In the genomic region with DNA sequence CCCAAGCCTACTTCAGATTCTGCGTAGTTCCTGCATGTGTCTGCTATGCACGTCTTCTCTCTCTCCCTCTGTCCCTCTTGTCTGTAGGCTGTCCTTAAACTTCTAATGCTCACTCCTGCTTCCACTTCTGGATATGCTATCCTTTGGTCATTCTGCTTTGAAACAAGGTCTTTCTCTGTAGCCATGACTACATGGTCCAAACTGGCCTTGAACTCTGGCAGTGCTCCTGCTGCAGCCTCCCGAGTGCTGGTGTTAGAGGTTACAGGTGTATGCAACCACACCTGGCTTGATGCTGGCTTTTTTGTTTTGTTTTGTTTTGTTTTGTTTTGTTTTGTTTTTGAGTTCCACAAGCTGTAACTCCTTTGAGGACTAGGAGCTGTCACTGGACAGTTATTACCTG, we compare ENCODE assay signal across 27 mouse cellular contexts. TPM values are rescaled to one million over a fixed set of nuclear protein-coding genes. Genes with fewer than 3 reads are reported as not detected.
DNase-seq lines count a peak whose midpoint lies in the region; ATAC-seq and TF ChIP-seq lines count a peak whose summit lies in the region.
"Had no signal": no experiment of that assay in that cellular context is flagged by ENCODE, and none has a peak within 500 bp of the region (broad histone marks: within the 10 kb centered on the region; RNA-seq: fewer than 3 reads in every experiment).

No protein-coding gene starts in this region.

- H3K4me2 ChIP-seq in hindbrain, postnatal 0 days (ENCODE audit: low read depth, low read length), result no peak overlapping the region
- H3K4me2 ChIP-seq: heart, embryonic 13.5 days; hindbrain, embryonic 12.5 days; lung, embryonic 15.5 days; midbrain, embryonic 15.5 days; stomach, embryonic 15.5 days had no signal

- DNase-seq in adrenal gland, adult 2 months, result peak; percentile 41
- no peak for DNase-seq in adrenal gland, postnatal 36 days
- DNase-seq in hindbrain, embryonic 10.5 days (ENCODE audit: low spot score), result no peak
- no peak for DNase-seq in hindbrain, postnatal 0 days (ENCODE audit: low spot score)
- DNase-seq in embryonic facial prominence, embryonic 10.5 days (ENCODE audit: low spot score), result no peak
- DNase-seq in limb, embryonic 10.5 days (ENCODE audit: low spot score), result no peak
- DNase-seq in left cerebral cortex, adult 8-10 months (ENCODE audit: low spot score in 2 of 2), result no peak
- no peak for DNase-seq in Muller cell, postnatal 12 days (ENCODE audit: inconsistent ontology term)
- DNase-seq: cerebellum, adult 11 months; cerebellum, postnatal 10 days; gastrocnemius, postnatal 14 days; heart, postnatal 14 days; lung, postnatal 36 days; right cerebral cortex, postnatal 25 days; thymus, postnatal 25 days had no signal

- WGBS in hindbrain, embryonic 10.5 days, result 86% methylated on average over 3 of the region's 3 CpGs
- WGBS in hindbrain, postnatal 0 days, result 89% methylated on average over 3 of the region's 3 CpGs
- 82% methylated on average over 3 of the region's 3 CpGs for WGBS in embryonic facial prominence, embryonic 10.5 days
- WGBS in limb, embryonic 10.5 days, result 90% methylated on average over 3 of the region's 3 CpGs

- no peak for ATAC-seq in hindbrain, postnatal 0 days
- ATAC-seq: forebrain, embryonic 14.5 days; midbrain, embryonic 15.5 days had no signal

- no peak for TF ChIP-seq CTCF in hindbrain, postnatal 0 days (IDR thresholded peaks at IDR 0.05; ENCODE audit: low read depth)

- peaks cover 60% of the 10 kb centered on the region for H3K27me3 ChIP-seq in hindbrain, embryonic 10.5 days (ENCODE audit: insufficient read depth, poor library complexity, severe bottlenecking)
- no peaks in the 10 kb centered on the region for H3K27me3 ChIP-seq in hindbrain, postnatal 0 days (ENCODE audit: insufficient read depth, low read length)
- peaks cover 8% of the 10 kb centered on the region; the same call in 1 of the 2 replicates for H3K27me3 ChIP-seq in embryonic facial prominence, embryonic 10.5 days (replicated peaks; ENCODE audit: low read depth, poor library complexity, severe bottlenecking)
- H3K27me3 ChIP-seq in limb, embryonic 10.5 days (ENCODE audit: low read depth, poor library complexity, severe bottlenecking), result no peaks in the 10 kb centered on the region
- H3K27me3 ChIP-seq: heart, embryonic 13.5 days; lung, embryonic 15.5 days; neural tube, embryonic 12.5 days; stomach, embryonic 15.5 days had no signal

- peak overlapping the region; percentile 5; the same call in 1 of the 2 replicates for H3K27ac ChIP-seq in hindbrain, embryonic 10.5 days
- H3K27ac ChIP-seq in hindbrain, postnatal 0 days, result no peak overlapping the region
- H3K27ac ChIP-seq in embryonic facial prominence, embryonic 10.5 days (replicated peaks), result peak overlapping the region; percentile 53; the same call in 1 of the 2 replicates
- H3K27ac ChIP-seq in limb, embryonic 10.5 days, result peak overlapping the region; percentile 95; the same call in 1 of the 2 replicates
- H3K27ac ChIP-seq: hindbrain, embryonic 12.5 days; left cerebral cortex, adult 2 months; liver, embryonic 14.5 days; midbrain, embryonic 15.5 days; neural tube, embryonic 12.5 days had no signal

- H3K9me3 ChIP-seq in hindbrain, embryonic 10.5 days, result no peaks in the 10 kb centered on the region
- H3K9me3 ChIP-seq in hindbrain, postnatal 0 days (ENCODE audit: low read length), result no peaks in the 10 kb centered on the region
- H3K9me3 ChIP-seq in embryonic facial prominence, embryonic 10.5 days, result no peaks in the 10 kb centered on the region
- no peaks in the 10 kb centered on the region for H3K9me3 ChIP-seq in limb, embryonic 10.5 days (replicated peaks)
- H3K9me3 ChIP-seq: heart, embryonic 13.5 days; hindbrain, embryonic 12.5 days; lung, embryonic 15.5 days; midbrain, embryonic 15.5 days; neural tube, embryonic 12.5 days; stomach, embryonic 15.5 days had no signal

- H3K4me1 ChIP-seq in hindbrain, embryonic 10.5 days (replicated peaks), result peaks cover 93% of the 10 kb centered on the region
- H3K4me1 ChIP-seq in hindbrain, postnatal 0 days (ENCODE audit: insufficient read depth, low read length), result peaks cover 42% of the 10 kb centered on the region
- peaks cover 99% of the 10 kb centered on the region for H3K4me1 ChIP-seq in embryonic facial prominence, embryonic 10.5 days
- peaks cover 98% of the 10 kb centered on the region for H3K4me1 ChIP-seq in limb, embryonic 10.5 days

- H3K36me3 ChIP-seq in hindbrain, embryonic 10.5 days, result no peaks in the 10 kb centered on the region
- no peaks in the 10 kb centered on the region for H3K36me3 ChIP-seq in hindbrain, postnatal 0 days (ENCODE audit: insufficient read depth, low read length)
- peaks cover 8% of the 10 kb centered on the region for H3K36me3 ChIP-seq in embryonic facial prominence, embryonic 10.5 days (replicated peaks)
- peaks cover 9% of the 10 kb centered on the region for H3K36me3 ChIP-seq in limb, embryonic 10.5 days
- H3K36me3 ChIP-seq: hindbrain, embryonic 12.5 days; lung, embryonic 15.5 days; midbrain, embryonic 15.5 days; neural tube, embryonic 12.5 days; stomach, embryonic 15.5 days had no signal

- no peak overlapping the region for H3K4me3 ChIP-seq in hindbrain, embryonic 10.5 days
- no peak overlapping the region for H3K4me3 ChIP-seq in hindbrain, postnatal 0 days (ENCODE audit: low read length)
- H3K4me3 ChIP-seq in embryonic facial prominence, embryonic 10.5 days, result no peak overlapping the region
- H3K4me3 ChIP-seq in limb, embryonic 10.5 days, result no peak overlapping the region
- H3K4me3 ChIP-seq: heart, embryonic 13.5 days; hindbrain, embryonic 12.5 days; left cerebral cortex, adult 2 months; lung, embryonic 15.5 days; megakaryocyte, embryonic 14.5 days; midbrain, embryonic 15.5 days; neural tube, embryonic 12.5 days; stomach, embryonic 15.5 days had no signal

- H3K9ac ChIP-seq in hindbrain, postnatal 0 days (replicated peaks; ENCODE audit: low read length), result no peak overlapping the region
- H3K9ac ChIP-seq: heart, embryonic 13.5 days; hindbrain, embryonic 12.5 days; liver, embryonic 14.5 days; lung, embryonic 15.5 days; midbrain, embryonic 15.5 days; neural tube, embryonic 12.5 days; stomach, embryonic 15.5 days had no signal

RNA-seq across cellular contexts. Expression of gene Rara, which starts 6.7 kb away (rescaled TPM):
- 10 to 100 TPM; 17.0 to 30.8 TPM for total RNA-seq in adrenal gland, adult 2 months (2021)
- 43.7 and 44.9 TPM in 2 replicates for polyA plus RNA-seq in adrenal gland, adult 2 months (2012; rRNA removed)
- total RNA-seq in adrenal gland, postnatal 36 days (2021), result 10 to 100 TPM; 20.0 to 24.5 TPM
- 28.4 and 53.7 TPM in 2 replicates for polyA plus RNA-seq in hindbrain, embryonic 10.5 days (2016; fragmentation: Nextera tagmentation; extraction: Ambion mirVana)
- 16.9 and 19.2 TPM in 2 replicates for total RNA-seq in hindbrain, postnatal 0 days (2014; rRNA removed)
- polyA plus RNA-seq in hindbrain, postnatal 0 days (2015; fragmentation: Nextera tagmentation; extraction: Ambion mirVana), result 8.1 and 9.5 TPM in 2 replicates
- 34.0 and 35.6 TPM in 2 replicates for polyA plus RNA-seq in embryonic facial prominence, embryonic 10.5 days (2016; fragmentation: Nextera tagmentation; extraction: Ambion mirVana)
- polyA plus RNA-seq in limb, embryonic 10.5 days (2016; fragmentation: Nextera tagmentation; extraction: Ambion mirVana), result 38.4 and 43.7 TPM in 2 replicates
- total RNA-seq in left cerebral cortex, adult 8-10 months (2022), result 10 to 100 TPM; 11.1 to 11.7 (median 11.4) TPM

RNA-seq across cellular contexts. Expression of gene Cdc6, which starts 26.8 kb away (rescaled TPM):
- under 1 TPM; 0.48 to 0.86 TPM for total RNA-seq in adrenal gland, adult 2 months (2021)
- polyA plus RNA-seq in adrenal gland, adult 2 months (2012; rRNA removed), result 0.07 and 0.08 TPM in 2 replicates
- total RNA-seq in adrenal gland, postnatal 36 days (2021), result 1 to 10 TPM in 1 of 2 experiments, under 1 TPM in 1; 0.89 to 1.5 TPM
- polyA plus RNA-seq in hindbrain, embryonic 10.5 days (2016; fragmentation: Nextera tagmentation; extraction: Ambion mirVana), result 45.3 and 63.7 TPM in 2 replicates
- total RNA-seq in hindbrain, postnatal 0 days (2014; rRNA removed), result 2.5 and 4.6 TPM in 2 replicates
- polyA plus RNA-seq in hindbrain, postnatal 0 days (2015; fragmentation: Nextera tagmentation; extraction: Ambion mirVana), result 3.0 and 3.4 TPM in 2 replicates
- 65.1 and 69.1 TPM in 2 replicates for polyA plus RNA-seq in embryonic facial prominence, embryonic 10.5 days (2016; fragmentation: Nextera tagmentation; extraction: Ambion mirVana)
- 69.9 and 79.5 TPM in 2 replicates for polyA plus RNA-seq in limb, embryonic 10.5 days (2016; fragmentation: Nextera tagmentation; extraction: Ambion mirVana)
- under 1 TPM; 0.15 to 0.91 (median 0.25) TPM for total RNA-seq in left cerebral cortex, adult 8-10 months (2022)

RNA-seq across cellular contexts. Expression of gene Gjd3, which starts 48.4 kb away (rescaled TPM):
- not detected for total RNA-seq in adrenal gland, adult 2 months (2021)
- 1.1 and 1.2 TPM in 2 replicates for polyA plus RNA-seq in adrenal gland, adult 2 months (2012; rRNA removed)
- total RNA-seq in adrenal gland, postnatal 36 days (2021), result not detected
- 0.44 TPM in 1 of 2 replicates, not detected in the other for polyA plus RNA-seq in hindbrain, embryonic 10.5 days (2016; fragmentation: Nextera tagmentation; extraction: Ambion mirVana)
- total RNA-seq in hindbrain, postnatal 0 days (2014; rRNA removed), result 0.75 and 5.0 TPM in 2 replicates
- 4.8 and 5.9 TPM in 2 replicates for polyA plus RNA-seq in hindbrain, postnatal 0 days (2015; fragmentation: Nextera tagmentation; extraction: Ambion mirVana)
- polyA plus RNA-seq in embryonic facial prominence, embryonic 10.5 days (2016; fragmentation: Nextera tagmentation; extraction: Ambion mirVana), result 0.25 TPM in 1 of 2 replicates, not detected in the other
- polyA plus RNA-seq in limb, embryonic 10.5 days (2016; fragmentation: Nextera tagmentation; extraction: Ambion mirVana), result 0.24 and 0.29 TPM in 2 replicates
- 1 to 10 TPM; 1.2 to 1.8 (median 1.4) TPM for total RNA-seq in left cerebral cortex, adult 8-10 months (2022)
- total RNA-seq: gastrocnemius, postnatal 14 days had no signal
- polyA plus RNA-seq: kidney, embryonic 14.5 days; limb, embryonic 11.5 days; liver, embryonic 14.5 days had no signal

Comparison
In these comparisons a context has a peak if more than half of its experiments do, and no peak if none do; other contexts are left out.
1. RNA of gene Cdc6, which starts 26.8 kb away (polyA plus RNA-seq): 69.9 to 79.5 TPM in limb, embryonic 10.5 days, 65.1 to 69.1 TPM in embryonic facial prominence, embryonic 10.5 days and 45.3 to 63.7 TPM in hindbrain, embryonic 10.5 days; 3.0 to 3.4 TPM in hindbrain, postnatal 0 days and 0.07 to 0.08 TPM in adrenal gland, adult 2 months; every median in the first group is over 10 times any median in the second.